Mouse (Mus musculus) erythroblast, adult 5-6 weeks (primary cell): ENCODE results near the gene Nr2f2. TPM values are rescaled to one million over a fixed set of nuclear protein-coding genes. Genes with fewer than 3 reads are reported as not detected.

Experiments
- ATAC-seq: replicated peaks from 2 replicates; pipeline ENCODE4 v1.8.0; 2016; ENCODE audit warnings: moderate number of reproducible peaks, mild to moderate bottlenecking, moderate TSS enrichment, inconsistent platforms; ENCODE audit not compliant: poor library complexity, low FRiP score, severe bottlenecking
- total RNA-seq, 2 experiments: library from RNA; stranded (forward) in 1 of 2; stranded (reverse) in 1 of 2; fragments of 150-400 nt in 1 of 2; fragments of 200-764, 138-1000 nt in 1 of 2; gene quantifications; 2 replicates each; pipeline versions ENCODE4 v1.2.3 to v1.2.4; 2015 to 2017; ENCODE audit warnings: low replicate concordance in 2 of 2

Nr2f2 gene
- total RNA-seq, 2 experiments from 2014 or later: not detected

GRCm38 (mm10) chr7:70324041-70324440 lies 42.5 kb downstream of the Nr2f2 start:
- ATAC-seq: no peak

GRCm38 (mm10) chr7:70305716-70306115 lies 60.8 kb downstream of the Nr2f2 start:
- no peak for ATAC-seq

- ATAC-seq: no peak
Measured at GRCm38 (mm10) chr7:70304426-70304825, 62.1 kb downstream of the Nr2f2 start.
